Mouse (Mus musculus): ENCODE results near the gene Manf. TPM values are rescaled to one million over a fixed set of nuclear protein-coding genes. Genes with fewer than 3 reads are reported as not detected.

The Manf gene
- polyA plus RNA-seq, 1 experiment, result 75.3 TPM

Other genes starting within 250 kb of the Manf start
- gene Grm2, start 235.9 kb downstream of the Manf start, polyA plus RNA-seq (2012; ENCODE audit: insufficient read depth, insufficient read length, missing spikeins), result not detected in 2 replicates
- 61.1 and 85.1 TPM in 2 replicates for gene Tex264, start 206.1 kb downstream of the Manf start, polyA plus RNA-seq (2012; ENCODE audit: insufficient read depth, insufficient read length, missing spikeins)
- 4.6 and 7.1 TPM in 2 replicates for gene Rad54l2, start 102.8 kb downstream of the Manf start, polyA plus RNA-seq (2012; ENCODE audit: insufficient read depth, insufficient read length, missing spikeins)
- 16.1 and 17.6 TPM in 2 replicates for gene Dcaf1, start 70.1 kb downstream of the Manf start, polyA plus RNA-seq (2012; ENCODE audit: insufficient read depth, insufficient read length, missing spikeins)
- 6.2 and 11.8 TPM in 2 replicates for gene Rbm15b, start 4.6 kb downstream of the Manf start, polyA plus RNA-seq (2012; ENCODE audit: insufficient read depth, insufficient read length, missing spikeins)

All from brown adipose tissue, adult 24 weeks (tissue).